Comparison of ENCODE assay signal across 19 mouse cellular contexts in genomic region chr4:151804208-151804607, GRCm38 (mm10). TPM values are rescaled to one million over a fixed set of nuclear protein-coding genes. Genes with fewer than 3 reads are reported as not detected.
DNase-seq lines count a peak whose midpoint lies in the region; ATAC-seq and TF ChIP-seq lines count a peak whose summit lies in the region.
"Had no signal": no experiment of that assay in that cellular context is flagged by ENCODE, and none has a peak within 500 bp of the region (broad histone marks: within the 10 kb centered on the region; RNA-seq: fewer than 3 reads in every experiment).

No protein-coding gene starts in this region.

- no peak for TF ChIP-seq CTCF in liver, adult 2 months (IDR thresholded peaks at IDR 0.05; ENCODE audit: low read depth, low read length)

- H3K27me3 ChIP-seq in heart, embryonic 13.5 days (replicated peaks): no peaks in the 10 kb centered on the region
- H3K27me3 ChIP-seq in liver, adult 2 months (ENCODE audit: control insufficient read depth, insufficient read depth, low read length): no peaks in the 10 kb centered on the region
- H3K27me3 ChIP-seq in liver, embryonic 12.5 days (replicated peaks): no peaks in the 10 kb centered on the region
- no peaks in the 10 kb centered on the region for H3K27me3 ChIP-seq in lung, embryonic 16.5 days (ENCODE audit: control insufficient read depth, insufficient read depth, low read depth, low read length)
- H3K27me3 ChIP-seq: CH12.LX; embryonic facial prominence, embryonic 12.5 days; forebrain, embryonic 15.5 days; Patski had no signal

- no peak overlapping the region for H3K9ac ChIP-seq in heart, embryonic 13.5 days
- H3K9ac ChIP-seq in liver, adult 2 months (ENCODE audit: low read depth, low read length): no peak overlapping the region
- H3K9ac ChIP-seq in liver, embryonic 12.5 days: no peak overlapping the region
- H3K9ac ChIP-seq in lung, embryonic 16.5 days (ENCODE audit: low read length): no peak overlapping the region
- H3K9ac ChIP-seq: embryonic facial prominence, embryonic 12.5 days; forebrain, embryonic 15.5 days; hindbrain, embryonic 14.5 days had no signal

- DNase-seq in heart, postnatal 25 days (ENCODE audit: low spot score): no peak
- peak; percentile 81 for DNase-seq in liver, adult 2 months (ENCODE audit: extremely low read depth, low read depth, low spot score)
- no peak for DNase-seq in lung, postnatal 36 days
- DNase-seq: adrenal gland, postnatal 14 days; cerebellum, adult 11-12 months; cerebellum, adult 9-10 months; cerebellum, postnatal 25 days; gastrocnemius, postnatal 10 days; heart, adult 2 months had no signal

- intact Hi-C loops in heart, postnatal 25 days (cut with DNase I): no loop called here

- peak overlapping the region; percentile 18; the same call in 1 of the 2 replicates for H3K4me2 ChIP-seq in heart, embryonic 13.5 days
- no peak overlapping the region for H3K4me2 ChIP-seq in liver, embryonic 12.5 days
- H3K4me2 ChIP-seq in lung, embryonic 16.5 days (ENCODE audit: low read depth, low read length): no peak overlapping the region
- H3K4me2 ChIP-seq: embryonic facial prominence, embryonic 12.5 days; forebrain, embryonic 15.5 days; hindbrain, embryonic 14.5 days had no signal

- H3K27ac ChIP-seq in heart, embryonic 13.5 days (replicated peaks): peak overlapping the region; percentile 57
- H3K27ac ChIP-seq in liver, adult 2 months (replicated peaks; ENCODE audit: insufficient read depth, low read depth, low read length): peak overlapping the region; percentile 65
- no peak overlapping the region for H3K27ac ChIP-seq in liver, embryonic 12.5 days
- H3K27ac ChIP-seq in lung, embryonic 16.5 days (ENCODE audit: low read length): peak overlapping the region; percentile 40; the same call in 1 of the 2 replicates
- H3K27ac ChIP-seq: embryonic facial prominence, embryonic 12.5 days; forebrain, embryonic 15.5 days; heart, adult 2 months; hindbrain, embryonic 10.5 days; hindbrain, embryonic 14.5 days had no signal

- H3K4me3 ChIP-seq in heart, embryonic 13.5 days: no peak overlapping the region
- no peak overlapping the region for H3K4me3 ChIP-seq in liver, adult 2 months (ENCODE audit: insufficient read depth, low read depth, low read length)
- H3K4me3 ChIP-seq in liver, embryonic 12.5 days: no peak overlapping the region
- H3K4me3 ChIP-seq in lung, embryonic 16.5 days (ENCODE audit: low read length): no peak overlapping the region
- H3K4me3 ChIP-seq: embryonic facial prominence, embryonic 12.5 days; forebrain, embryonic 15.5 days; heart, adult 2 months; hindbrain, embryonic 10.5 days had no signal

- peaks cover 10% of the 10 kb centered on the region; the same call in 1 of the 2 replicates for H3K79me2 ChIP-seq in liver, adult 2 months (ENCODE audit: control insufficient read depth, insufficient read depth, low read length)

- H3K4me1 ChIP-seq in heart, embryonic 13.5 days: peaks cover 50% of the 10 kb centered on the region
- H3K4me1 ChIP-seq in liver, adult 2 months (ENCODE audit: control insufficient read depth, insufficient read depth, low read length): peaks cover 26% of the 10 kb centered on the region
- peaks cover 23% of the 10 kb centered on the region for H3K4me1 ChIP-seq in liver, embryonic 12.5 days
- H3K4me1 ChIP-seq in lung, embryonic 16.5 days (replicated peaks; ENCODE audit: control insufficient read depth, insufficient read depth, low read length): peaks cover 14% of the 10 kb centered on the region; the same call in 1 of the 2 replicates
- H3K4me1 ChIP-seq: embryonic facial prominence, embryonic 12.5 days; forebrain, embryonic 15.5 days; hindbrain, embryonic 10.5 days had no signal

- ATAC-seq in heart, embryonic 13.5 days (ENCODE audit: extremely low read depth, insufficient number of reproducible peaks, low FRiP score, low TSS enrichment): no peak
- no peak for ATAC-seq in liver, embryonic 12.5 days
- no peak for ATAC-seq in lung, embryonic 16.5 days (ENCODE audit: low read depth)
- ATAC-seq: activated CD4-positive, CD25-positive, alpha-beta regulatory T cell, adult 4 months; forebrain, embryonic 15.5 days; Patski had no signal

- H3K9me3 ChIP-seq in heart, embryonic 13.5 days: no peaks in the 10 kb centered on the region
- no peaks in the 10 kb centered on the region for H3K9me3 ChIP-seq in liver, embryonic 12.5 days (replicated peaks)
- H3K9me3 ChIP-seq in lung, embryonic 16.5 days (ENCODE audit: control insufficient read depth, low read length): no peaks in the 10 kb centered on the region
- H3K9me3 ChIP-seq: embryonic facial prominence, embryonic 12.5 days; forebrain, embryonic 15.5 days; hindbrain, embryonic 10.5 days had no signal

- 62% methylated on average over 2 of the region's 2 CpGs for WGBS in heart, embryonic 13.5 days
- WGBS in liver, adult 2 months: 26% methylated on average over 2 of the region's 2 CpGs
- 80% methylated on average over 2 of the region's 2 CpGs for WGBS in liver, embryonic 12.5 days (ENCODE audit: insufficient replicate concordance)
- WGBS in lung, embryonic 16.5 days: 73% methylated on average over 2 of the region's 2 CpGs

- no peak for TF ChIP-seq POLR2A in liver, adult 2 months (IDR thresholded peaks at IDR 0.05; ENCODE audit: extremely low read depth, insufficient read depth, low read length)

- no peaks in the 10 kb centered on the region for H3K36me3 ChIP-seq in heart, embryonic 13.5 days
- H3K36me3 ChIP-seq in liver, adult 2 months (ENCODE audit: control insufficient read depth, insufficient read depth, low read length): no peaks in the 10 kb centered on the region
- no peaks in the 10 kb centered on the region for H3K36me3 ChIP-seq in liver, embryonic 12.5 days
- no peaks in the 10 kb centered on the region for H3K36me3 ChIP-seq in lung, embryonic 16.5 days (ENCODE audit: control insufficient read depth, insufficient read depth, low read length)
- H3K36me3 ChIP-seq: embryonic facial prominence, embryonic 12.5 days; forebrain, embryonic 15.5 days; hindbrain, embryonic 10.5 days had no signal

RNA-seq across cellular contexts. Expression of gene Camta1, which starts 57.5 kb away (rescaled TPM):
- 118 and 142 TPM in 2 replicates for polyA plus RNA-seq in heart, embryonic 13.5 days (2015; fragmentation: Nextera tagmentation; extraction: Ambion mirVana)
- total RNA-seq in heart, postnatal 25 days (2021): 100 to 1,000 TPM; 234 to 244 TPM
- total RNA-seq in liver, adult 2 months (2014; rRNA removed): 2.7 and 6.1 TPM in 2 replicates
- polyA plus RNA-seq in liver, adult 2 months (2012; rRNA removed): 2.4 and 2.7 TPM in 2 replicates
- 49.6 and 59.1 TPM in 2 replicates for polyA plus RNA-seq in liver, embryonic 12.5 days (2016; fragmentation: Nextera tagmentation; extraction: Ambion mirVana)
- 59.4 and 89.4 TPM in 2 replicates for polyA plus RNA-seq in lung, embryonic 16.5 days (2015; fragmentation: Nextera tagmentation; extraction: Ambion mirVana)

Comparison
In these comparisons a context has a peak if more than half of its experiments do, and no peak if none do; other contexts are left out.
1. RNA of gene Camta1, which starts 57.5 kb away (polyA plus RNA-seq): 118 to 142 TPM in heart, embryonic 13.5 days, 59.4 to 89.4 TPM in lung, embryonic 16.5 days and 49.6 to 59.1 TPM in liver, embryonic 12.5 days; 2.4 to 2.7 TPM in liver, adult 2 months; every median in the first group is over 10 times any median in the second.